Mouse (Mus musculus): ENCODE data around the gene Slc5a6.

DNA sequence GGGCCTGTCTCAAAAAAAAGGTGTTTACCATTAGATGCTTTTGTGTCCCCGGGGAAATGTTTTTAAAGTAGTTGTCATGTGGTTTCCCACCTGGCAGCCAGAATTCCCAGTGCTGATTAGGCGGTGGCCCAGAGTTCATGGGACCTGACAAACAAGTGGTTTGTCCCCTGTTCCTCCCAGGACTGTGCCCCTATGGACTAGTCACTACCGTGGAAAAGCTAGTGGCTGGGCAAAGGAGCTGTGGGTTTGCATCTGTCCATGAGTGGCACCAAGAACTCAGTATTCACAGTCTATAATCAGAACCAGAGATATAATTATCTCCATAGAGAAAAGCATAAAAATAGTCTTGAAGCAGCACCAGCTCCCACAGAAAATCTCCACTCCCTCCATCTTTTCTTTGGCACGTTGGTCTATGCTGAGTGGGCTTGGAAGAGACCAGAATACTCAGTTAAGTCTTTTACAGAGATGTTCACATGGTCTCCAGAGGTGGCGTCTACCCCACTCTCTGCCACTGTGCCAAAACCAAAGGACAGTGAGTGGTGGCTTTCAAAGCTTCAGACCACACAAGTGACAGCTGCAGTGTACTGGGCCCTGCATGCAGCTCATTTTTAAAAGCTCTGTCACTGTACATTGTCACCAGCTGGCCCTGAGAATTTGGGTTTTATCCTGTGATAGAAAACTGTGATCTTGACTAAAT is 55.6 kb downstream of the Slc5a6 start:
- TF ChIP-seq CTCF (IDR thresholded peaks at IDR 0.05; ENCODE audit: insufficient read depth, low read length) (no peak), POLR2A (IDR thresholded peaks at IDR 0.05; ENCODE audit: borderline replicate concordance, extremely low read depth, low read depth, low read length) (no peak)

All from lung, adult 2 months (tissue).